Mouse (Mus musculus) lung, adult 2 months (tissue): ENCODE measurements at regions not wholly inside any gene's neighbourhood (a gene's known extent, or its start where the extent isn't known, plus 50 kb on each side); places are given as distances from the start of the nearest gene placed in this dataset.

ENCODE experiments used
- DNase-seq: peaks from one replicate; pipeline ENCODE4 v3.0.0; 2022
- H3K4me1 ChIP-seq: fragments of 200-500 bp; 2 replicates; pipeline ENCODE4 v1.6.1; 2011; ENCODE audit warnings: low read length; ENCODE audit not compliant: control insufficient read depth, insufficient read depth
- H3K4me3 ChIP-seq: fragments of 200-500 bp; replicated peaks from 2 replicates; pipeline ENCODE3; 2011; ENCODE audit warnings: low read depth, mild to moderate bottlenecking, control low read depth, low read length; ENCODE audit errors: extremely low read depth
- CTCF ChIP-seq: fragments of 200-500 bp; IDR thresholded peaks from 2 replicates; pipeline ENCODE4 v1.5.1; 2011; ENCODE audit warnings: mild to moderate bottlenecking, low read length, control low read depth; ENCODE audit not compliant: insufficient read depth
- POLR2A ChIP-seq: fragments of 200-500 bp; IDR thresholded peaks from 2 replicates; pipeline ENCODE4 v1.6.1; 2011; ENCODE audit warnings: low read depth, mild to moderate bottlenecking, control low read depth, low read length, borderline replicate concordance; ENCODE audit errors: extremely low read depth
- WGBS: fragments of 180-500 bp; shearing (Covaris S2); methylation state at CpG from one replicate; pipeline ENCODE4 v1.1.7; 2018; 5-methylcytosine and 5-hydroxymethylcytosine counted together

- H3K4me1 ChIP-seq = no peaks in the 10 kb centered on the region
- 47% methylated on average over 7 of the region's 7 CpGs for WGBS
- TF ChIP-seq POLR2A = no peak
- no peak for TF ChIP-seq CTCF
- no peak for DNase-seq
- no peak overlapping the region for H3K4me3 ChIP-seq
These were observed 856.8 kb upstream of the Car8 start for GRCm38 (mm10) chr4:9095646-9096045.

- WGBS = 44% methylated on average over 10 of the region's 10 CpGs
- TF ChIP-seq POLR2A = no peak
- TF ChIP-seq CTCF = no peak
- H3K4me1 ChIP-seq = no peaks in the 10 kb centered on the region
These were observed 855.7 kb upstream of the Car8 start for GRCm38 (mm10) chr4:9094522-9094921.

GRCm38 (mm10) chr4:9094076-9094475 lies 855.2 kb upstream of the Car8 start:
- no peak for DNase-seq
- TF ChIP-seq CTCF (no peak), POLR2A (no peak)
- Histone ChIP-seq H3K4me1 (peaks cover under 1% of the 10 kb centered on the region; the same call in 1 of the 2 replicates), H3K4me3 (no peak overlapping the region)
- WGBS = 76% methylated on average over 6 of the region's 6 CpGs

More at GRCm38 (mm10) chr4:9094522-9094921, 855.7 kb upstream of the Car8 start:
- H3K4me3 ChIP-seq = no peak overlapping the region
- DNase-seq = no peak

- WGBS = 62% methylated on average over 13 of the region's 13 CpGs
- Histone ChIP-seq H3K4me1 (no peaks in the 10 kb centered on the region), H3K4me3 (no peak overlapping the region)
- no peak for TF ChIP-seq POLR2A
- TF ChIP-seq CTCF = no peak
- no peak for DNase-seq
These were observed 844.7 kb upstream of the Car8 start for GRCm38 (mm10) chr4:9083526-9083925.

GRCm38 (mm10) chr4:9081701-9082562 lies 843.1 kb upstream of the Car8 start:
- no peaks in the 10 kb centered on the region for H3K4me1 ChIP-seq
- TF ChIP-seq CTCF (no peak), POLR2A (no peak)
- WGBS = 42% methylated on average over 14 of the region's 14 CpGs
- no peak for DNase-seq
- no peak overlapping the region for H3K4me3 ChIP-seq

- WGBS = 48% methylated on average over 15 of the region's 15 CpGs
- no peaks in the 10 kb centered on the region for H3K4me1 ChIP-seq
- DNase-seq = no peak
- TF ChIP-seq CTCF = no peak
- no peak for TF ChIP-seq POLR2A
- no peak overlapping the region for H3K4me3 ChIP-seq
These were observed 842.1 kb upstream of the Car8 start for GRCm38 (mm10) chr4:9080821-9081493.

- TF ChIP-seq CTCF (no peak), POLR2A (no peak)
- no peak overlapping the region for H3K4me3 ChIP-seq
- 47% methylated on average over 4 of the region's 4 CpGs for WGBS
- peak; percentile 13 for DNase-seq
- no peaks in the 10 kb centered on the region for H3K4me1 ChIP-seq
These were observed 841.0 kb upstream of the Car8 start for GRCm38 (mm10) chr4:9079828-9080245.

- no peak for TF ChIP-seq CTCF
- TF ChIP-seq POLR2A = no peak
These were observed 835.6 kb upstream of the Car8 start for GRCm38 (mm10) chr4:9074447-9074846.

GRCm38 (mm10) chr4:9073736-9074428 lies 835.0 kb upstream of the Car8 start:
- WGBS = 81% methylated on average over 8 of the region's 8 CpGs
- no peak overlapping the region for H3K4me3 ChIP-seq
- no peak for TF ChIP-seq CTCF
- TF ChIP-seq POLR2A = no peak
- no peak for DNase-seq
- no peaks in the 10 kb centered on the region for H3K4me1 ChIP-seq

More at GRCm38 (mm10) chr4:9074447-9074846, 835.6 kb upstream of the Car8 start:
- DNase-seq = no peak
- WGBS = 43% methylated on average over 2 of the region's 2 CpGs
- Histone ChIP-seq H3K4me3 (no peak overlapping the region), H3K4me1 (no peaks in the 10 kb centered on the region)
